Mouse (Mus musculus) right cerebral cortex, postnatal 14 days (tissue): ENCODE measurements at regions not wholly inside any gene's neighbourhood (a gene's known extent, or its start where the extent isn't known, plus 50 kb on each side); places are given as distances from the start of the nearest gene placed in this dataset.

Experiments used
- DNase-seq: peaks from one replicate; pipeline ENCODE4 v3.0.0; 2022

GRCm38 (mm10) chr3:52640250-52641147 is 372.4 kb downstream of the Foxo1 start:
- no peak for DNase-seq

DNA sequence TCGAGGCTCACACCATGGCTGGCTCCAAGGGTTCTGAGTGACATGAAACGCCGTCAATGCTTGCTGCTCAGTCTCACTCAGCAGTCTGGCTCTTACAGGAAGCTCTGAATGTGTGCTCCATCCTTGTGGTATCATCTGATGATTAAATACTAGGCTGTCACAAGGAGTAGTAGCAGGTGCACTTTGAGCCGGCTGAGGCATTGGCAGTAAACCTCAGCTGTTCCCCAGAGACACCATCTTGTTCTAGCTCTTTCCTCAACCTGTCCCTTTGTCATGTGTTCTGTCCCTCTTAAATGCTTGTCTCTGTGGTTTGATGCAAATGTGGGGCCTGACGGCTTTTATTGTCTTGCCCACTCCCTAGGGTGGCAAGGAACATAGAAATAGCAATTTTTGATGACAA is 370.7 kb downstream of the Foxo1 start:
- no peak for DNase-seq

- DNase-seq, result no peak
Measured at GRCm38 (mm10) chr3:52634353-52634752, 366.2 kb downstream of the Foxo1 start.

DNA sequence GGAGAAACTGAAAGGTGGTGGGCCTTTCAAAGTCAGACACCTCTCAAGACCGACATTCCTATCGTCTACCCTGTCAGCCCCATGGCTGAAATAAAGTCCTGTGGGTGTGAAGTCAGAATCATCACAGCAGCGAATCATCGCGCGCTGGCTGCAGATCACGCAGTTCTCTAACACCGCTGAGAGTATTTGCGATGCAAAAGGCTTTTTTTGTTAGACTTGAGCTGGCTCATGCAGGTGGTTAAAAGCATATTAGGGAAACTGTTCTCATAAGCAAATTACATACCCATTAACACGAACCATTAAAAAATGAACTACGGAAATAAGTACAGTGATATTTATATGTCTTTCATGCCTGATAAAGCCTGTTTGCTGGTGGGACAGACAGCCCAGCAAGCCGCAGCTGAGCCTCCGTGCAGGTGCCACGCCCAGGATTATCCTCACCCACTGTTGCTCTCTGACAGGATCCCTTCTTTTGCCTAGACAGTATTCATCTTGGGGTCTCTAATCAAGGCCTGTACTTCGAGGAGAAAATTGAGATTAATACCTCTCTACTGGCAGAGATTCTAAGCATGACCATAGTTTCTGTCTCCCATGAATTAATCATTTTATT is 365.5 kb downstream of the Foxo1 start:
- no peak for DNase-seq

- DNase-seq, result no peak
Measured at GRCm38 (mm10) chr3:52632635-52633034, 364.5 kb downstream of the Foxo1 start.

DNA sequence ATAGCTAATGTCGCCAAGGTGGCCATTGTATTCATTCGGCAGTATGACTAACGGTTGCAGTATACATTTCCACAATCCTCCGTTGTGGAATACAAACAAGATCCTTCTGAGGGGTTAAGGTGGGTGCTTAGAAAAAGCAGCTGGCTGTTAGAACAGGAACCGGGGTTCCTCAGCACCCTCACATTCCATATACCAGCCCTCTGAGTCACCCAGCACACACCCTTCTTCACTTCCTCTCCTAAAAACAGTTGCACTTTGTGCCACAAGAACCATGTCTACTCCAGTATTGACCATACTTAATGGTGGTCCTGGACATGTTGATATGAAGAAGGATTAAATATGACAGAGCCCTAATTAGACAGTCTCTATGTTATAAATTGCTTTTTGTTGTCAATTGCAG is 362.1 kb downstream of the Foxo1 start:
- DNase-seq, result no peak

DNA sequence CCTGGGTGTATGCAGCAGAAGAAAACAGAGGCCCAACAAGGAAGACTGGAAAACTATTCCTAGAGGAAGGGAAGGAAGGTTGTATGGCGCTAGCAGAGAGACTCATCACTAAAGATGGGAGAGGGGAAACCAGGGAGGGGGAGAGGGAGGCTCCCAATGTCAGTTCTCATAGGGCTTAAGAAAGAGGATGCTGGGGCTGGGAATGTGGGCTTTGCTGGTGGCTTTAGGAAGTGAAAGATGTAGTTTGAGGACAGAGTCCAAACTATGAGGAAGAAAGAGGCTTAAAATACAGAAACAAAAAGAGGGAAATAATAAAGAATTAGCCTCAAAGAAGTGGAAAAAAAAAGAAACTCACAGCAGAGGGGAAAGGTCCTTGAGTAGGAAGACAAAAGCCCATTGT is 357.0 kb downstream of the Foxo1 start:
- no peak for DNase-seq

DNA sequence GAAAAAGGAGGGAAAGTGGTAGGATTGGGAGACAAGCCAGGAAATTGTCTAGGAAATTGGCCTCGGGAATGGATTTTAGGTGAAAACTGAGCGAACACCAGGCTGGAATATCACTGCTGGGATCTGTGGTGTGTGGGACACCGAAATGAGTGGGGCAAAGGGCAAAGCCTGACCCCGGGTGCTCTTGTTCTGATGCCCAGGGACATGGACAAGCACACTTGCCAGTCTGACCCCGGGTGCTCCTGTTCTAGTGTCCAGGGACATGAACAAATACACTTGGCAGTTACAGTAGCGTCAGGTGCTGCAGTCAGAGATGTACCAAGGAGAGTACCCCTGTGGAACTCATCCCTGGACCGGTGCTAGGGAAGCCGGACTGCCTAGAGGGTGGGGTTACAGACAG is 354.4 kb downstream of the Foxo1 start:
- no peak for DNase-seq

GRCm38 (mm10) chr3:52621936-52622335 is 353.8 kb downstream of the Foxo1 start:
- no peak for DNase-seq

DNA sequence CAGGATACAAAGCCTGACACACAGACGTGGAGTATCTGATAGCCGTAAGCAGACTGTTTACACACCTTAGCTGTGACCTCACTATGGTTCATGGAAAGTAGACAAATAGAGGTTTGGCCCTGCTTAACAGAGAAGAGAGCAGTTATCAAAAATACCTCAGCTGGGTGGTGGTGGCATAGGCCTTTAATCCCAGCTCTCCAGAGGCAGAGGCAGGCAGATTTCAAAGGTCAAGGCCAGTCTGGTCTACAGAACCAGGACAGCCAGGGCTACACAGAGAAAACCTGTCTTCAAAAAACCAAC is 350.7 kb downstream of the Foxo1 start:
- no peak for DNase-seq

GRCm38 (mm10) chr3:52618212-52618924 is 350.2 kb downstream of the Foxo1 start:
- DNase-seq, result no peak

GRCm38 (mm10) chr3:52617413-52618149 is 349.4 kb downstream of the Foxo1 start:
- DNase-seq, result no peak

DNA sequence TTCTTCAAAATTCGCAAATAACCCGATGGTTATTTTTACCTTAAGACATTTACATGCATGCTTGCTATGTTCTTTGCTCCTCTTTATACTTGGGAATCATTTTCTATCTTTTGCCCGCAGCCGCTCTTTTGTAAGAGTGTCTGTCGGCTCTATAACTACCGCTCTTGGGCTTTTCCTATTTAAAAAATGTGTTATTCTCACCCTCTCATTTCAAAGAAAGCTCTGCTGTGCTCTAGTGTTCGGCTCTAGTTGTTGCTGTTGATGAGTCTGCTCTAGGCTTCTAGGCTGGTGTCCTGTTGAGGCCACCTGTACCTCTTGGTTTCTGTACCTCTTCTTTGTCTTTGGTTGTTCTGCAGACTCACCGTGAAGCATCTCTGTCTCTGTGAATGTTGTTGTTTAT is 343.7 kb downstream of the Foxo1 start:
- no peak for DNase-seq

- DNase-seq, result no peak
Measured at GRCm38 (mm10) chr3:52610466-52610865, 342.3 kb downstream of the Foxo1 start.

GRCm38 (mm10) chr3:52608086-52608426 is 339.9 kb downstream of the Foxo1 start:
- DNase-seq, result no peak

DNA sequence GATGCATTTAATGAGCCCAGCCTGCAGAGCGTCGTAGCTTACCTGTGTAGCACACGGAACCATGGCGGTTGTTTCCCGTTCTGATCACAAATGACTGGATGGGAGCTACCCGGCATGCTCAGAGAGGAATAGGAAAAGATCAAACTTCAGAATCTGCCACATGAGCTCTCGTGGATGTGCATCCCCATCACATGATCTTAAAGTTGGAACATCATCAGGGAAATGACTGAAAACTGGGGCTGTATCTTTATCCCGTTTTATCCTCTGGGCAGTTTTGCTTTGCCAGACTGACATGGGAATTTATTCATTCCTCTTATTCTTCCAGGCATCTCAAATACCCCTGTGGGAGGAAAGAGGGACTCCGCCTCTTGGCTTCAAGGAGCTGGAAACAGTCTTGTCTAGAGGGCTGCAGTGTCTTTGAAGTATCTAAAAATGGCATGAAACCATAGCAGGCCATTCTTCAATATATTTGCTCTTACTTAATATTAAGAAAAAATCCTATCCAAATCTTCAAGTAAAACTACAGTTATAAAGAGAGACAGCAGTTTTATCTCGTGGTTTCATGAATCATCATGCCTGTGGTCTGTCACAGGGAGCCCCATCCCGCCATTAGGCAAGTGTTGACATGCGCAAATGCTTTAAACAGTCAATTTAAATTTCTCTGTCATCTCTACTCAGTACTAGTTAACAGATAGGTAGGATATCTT is 339.4 kb downstream of the Foxo1 start:
- no peak for DNase-seq

DNA sequence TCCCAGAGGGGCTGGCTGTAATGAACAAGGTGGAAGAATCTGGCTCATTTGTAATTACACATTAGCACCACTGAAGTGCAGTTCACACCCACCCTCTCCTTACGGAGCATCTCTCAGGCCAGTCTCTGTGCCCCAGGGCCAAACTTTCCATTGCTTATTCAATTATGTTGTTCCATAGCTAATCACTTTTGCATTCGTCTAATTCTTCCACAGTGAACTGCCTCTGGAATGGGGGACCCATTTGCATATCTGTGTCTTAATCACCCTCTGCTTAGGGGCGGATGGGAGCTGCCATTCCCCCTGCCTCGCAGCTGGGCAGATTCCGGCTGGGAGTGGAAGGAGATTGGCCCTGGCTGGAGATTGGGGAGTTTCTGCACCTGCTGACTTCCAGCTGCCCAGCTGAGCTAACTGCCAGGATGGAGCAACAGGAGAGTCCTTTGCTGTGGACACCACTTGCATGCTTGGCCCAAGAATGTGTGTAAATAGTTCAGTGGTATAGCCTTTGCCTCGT is 337.2 kb downstream of the Foxo1 start:
- no peak for DNase-seq

- no peak for DNase-seq
Measured at GRCm38 (mm10) chr3:52603244-52603704, 335.1 kb downstream of the Foxo1 start.

- peak; percentile 26 for DNase-seq
Measured at GRCm38 (mm10) chr3:52601011-52601745, 333.0 kb downstream of the Foxo1 start.

DNA sequence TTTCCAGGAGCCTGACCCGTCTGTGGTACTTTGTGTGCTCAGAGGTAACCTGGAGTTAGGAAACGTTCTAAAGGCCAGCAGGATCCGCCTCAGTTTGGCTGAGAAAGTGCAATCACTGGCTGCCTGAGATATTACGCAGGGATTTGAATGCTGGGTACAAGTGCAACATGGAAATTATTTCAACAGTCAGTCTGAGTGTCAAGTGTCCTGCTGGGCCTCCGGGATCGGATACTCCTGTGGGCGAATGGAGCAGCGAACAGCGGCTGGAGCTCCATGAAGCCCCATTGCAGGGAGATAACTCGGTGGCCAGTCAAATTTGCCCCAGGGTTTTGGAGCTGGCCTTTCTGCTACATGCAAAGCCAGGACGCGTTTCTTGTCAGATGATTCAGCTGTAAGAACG is 332.4 kb downstream of the Foxo1 start:
- DNase-seq, result no peak

DNA sequence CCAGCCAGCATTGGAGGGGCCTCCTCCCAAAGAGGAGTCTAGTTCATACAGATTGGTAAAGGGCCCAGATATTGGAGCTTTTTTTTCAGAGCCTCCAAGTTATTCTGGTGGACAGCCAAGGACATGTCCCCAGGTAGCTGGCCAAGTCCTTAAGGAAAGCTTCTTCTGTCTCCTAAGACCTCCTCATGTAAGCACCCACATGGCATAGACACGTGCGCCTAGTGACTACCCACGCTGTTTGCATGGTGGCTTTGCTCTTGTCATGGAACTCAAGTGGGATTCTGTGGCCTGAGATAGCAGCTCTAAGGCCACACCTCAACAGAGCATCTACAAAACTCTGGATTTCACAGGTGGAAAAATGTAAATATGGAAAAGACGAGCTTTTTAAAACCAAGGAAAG is 332.0 kb downstream of the Foxo1 start:
- DNase-seq, result no peak

GRCm38 (mm10) chr3:52586418-52586817 is 318.3 kb downstream of the Foxo1 start:
- DNase-seq, result no peak
